Mouse (Mus musculus) layer of hippocampus, adult 9-10 months (tissue): ENCODE data around the gene Lrrc2.

Experiments used
- DNase-seq: peaks from one replicate; pipeline ENCODE4 v3.0.0; 2022; ENCODE audit warnings: low spot score

Gene Lrrc2

DNA sequence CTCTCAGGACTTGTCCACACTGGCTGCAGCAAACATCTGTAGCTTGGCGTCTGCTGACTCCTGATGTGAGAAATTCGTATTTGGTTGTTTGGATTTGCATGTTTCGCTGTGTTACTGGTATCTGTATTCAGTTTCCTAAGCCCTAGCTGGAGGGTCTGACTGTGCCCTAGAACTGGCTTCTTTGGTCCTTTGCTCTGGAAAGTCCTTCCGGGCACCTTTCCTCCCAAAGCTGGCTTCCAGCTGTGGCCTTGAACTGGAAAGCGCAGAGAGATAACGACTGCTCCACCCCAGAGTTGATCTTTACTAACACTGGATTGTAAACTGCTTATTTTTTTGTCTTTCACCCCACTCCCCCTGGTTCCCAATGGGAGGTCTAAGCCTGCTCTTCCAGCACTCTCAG, 3.4 kb upstream of the Lrrc2 start:
- no peak for DNase-seq

DNA sequence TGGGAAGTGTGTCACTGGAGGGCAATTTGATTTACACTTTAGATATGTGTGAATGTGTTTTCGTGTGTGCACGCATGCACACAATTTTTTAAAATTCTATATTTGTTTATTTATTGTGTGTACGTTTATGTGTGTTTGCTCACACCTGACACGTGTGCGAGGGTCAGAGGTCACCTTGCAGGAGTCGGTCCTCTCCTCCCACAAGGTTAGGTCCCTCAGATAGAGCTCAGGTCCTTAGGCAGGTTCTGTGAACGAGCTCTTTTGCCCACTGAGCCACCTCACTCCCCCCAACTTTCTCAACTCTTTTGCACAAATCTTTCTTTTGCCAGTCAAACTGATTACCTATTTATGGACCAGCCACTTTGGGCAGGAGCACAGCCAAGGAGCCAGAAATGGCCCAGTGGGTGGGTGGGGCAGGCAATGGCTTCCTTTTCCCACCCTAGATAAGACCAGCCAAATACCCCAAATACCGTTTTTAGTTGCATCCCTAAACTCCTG, 2.5 kb upstream of the Lrrc2 start:
- no peak for DNase-seq

GRCm38 (mm10) chr9:110950109-110950508, 1.2 kb upstream of the Lrrc2 start:
- DNase-seq, result no peak

- DNase-seq, result no peak
These were observed 521 bp downstream of the Lrrc2 start for GRCm38 (mm10) chr9:110951866-110952265.

DNA sequence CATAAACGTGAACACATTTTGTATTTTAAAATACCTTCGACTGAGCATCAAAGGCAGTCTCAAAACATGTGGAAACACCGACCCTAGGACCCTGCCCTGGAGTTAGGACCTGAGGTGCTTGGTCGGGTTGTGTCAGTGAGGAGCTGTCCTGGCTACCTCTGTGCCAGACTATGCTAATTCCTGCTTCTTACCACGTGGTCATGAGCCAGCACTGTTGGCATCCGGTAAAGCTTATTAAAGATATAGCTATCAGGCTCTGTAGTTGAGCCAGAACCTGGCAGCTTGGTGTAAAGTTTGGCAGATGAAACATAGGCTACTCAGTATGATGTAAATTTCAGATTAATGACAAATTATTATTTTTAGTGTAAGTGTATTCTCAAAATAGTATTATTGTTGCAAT, 1.1 kb downstream of the Lrrc2 start:
- no peak for DNase-seq

DNA sequence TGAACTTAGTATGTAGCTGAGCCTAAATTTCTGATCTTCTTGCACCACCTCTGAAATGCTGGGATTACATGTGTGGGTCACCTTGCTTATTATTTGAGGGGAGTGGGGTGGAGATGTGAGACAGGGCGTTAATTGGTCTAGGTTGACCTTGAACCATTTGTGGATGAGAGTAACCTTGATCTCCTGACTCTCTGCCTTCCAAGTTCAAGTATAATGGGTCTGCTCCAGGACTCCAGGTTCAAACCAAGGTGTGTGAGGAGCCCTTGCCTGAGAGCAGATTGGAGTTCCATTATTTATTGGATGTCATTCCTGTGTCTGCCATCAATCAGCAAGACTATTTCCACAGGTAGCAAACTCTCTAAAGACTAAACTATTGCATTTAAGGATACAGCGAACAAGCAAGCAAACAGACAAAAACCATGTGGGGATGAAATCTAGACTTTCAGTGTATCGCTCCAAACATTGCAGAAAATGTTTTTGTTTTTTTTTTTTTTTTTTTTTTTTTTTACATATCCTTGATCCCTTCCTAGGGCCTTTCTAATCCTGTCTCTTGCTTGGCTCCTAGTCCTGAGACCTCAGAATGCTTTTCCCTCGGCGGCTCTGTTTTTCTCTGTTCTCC, 1.7 kb downstream of the Lrrc2 start:
- DNase-seq, result no peak

DNA sequence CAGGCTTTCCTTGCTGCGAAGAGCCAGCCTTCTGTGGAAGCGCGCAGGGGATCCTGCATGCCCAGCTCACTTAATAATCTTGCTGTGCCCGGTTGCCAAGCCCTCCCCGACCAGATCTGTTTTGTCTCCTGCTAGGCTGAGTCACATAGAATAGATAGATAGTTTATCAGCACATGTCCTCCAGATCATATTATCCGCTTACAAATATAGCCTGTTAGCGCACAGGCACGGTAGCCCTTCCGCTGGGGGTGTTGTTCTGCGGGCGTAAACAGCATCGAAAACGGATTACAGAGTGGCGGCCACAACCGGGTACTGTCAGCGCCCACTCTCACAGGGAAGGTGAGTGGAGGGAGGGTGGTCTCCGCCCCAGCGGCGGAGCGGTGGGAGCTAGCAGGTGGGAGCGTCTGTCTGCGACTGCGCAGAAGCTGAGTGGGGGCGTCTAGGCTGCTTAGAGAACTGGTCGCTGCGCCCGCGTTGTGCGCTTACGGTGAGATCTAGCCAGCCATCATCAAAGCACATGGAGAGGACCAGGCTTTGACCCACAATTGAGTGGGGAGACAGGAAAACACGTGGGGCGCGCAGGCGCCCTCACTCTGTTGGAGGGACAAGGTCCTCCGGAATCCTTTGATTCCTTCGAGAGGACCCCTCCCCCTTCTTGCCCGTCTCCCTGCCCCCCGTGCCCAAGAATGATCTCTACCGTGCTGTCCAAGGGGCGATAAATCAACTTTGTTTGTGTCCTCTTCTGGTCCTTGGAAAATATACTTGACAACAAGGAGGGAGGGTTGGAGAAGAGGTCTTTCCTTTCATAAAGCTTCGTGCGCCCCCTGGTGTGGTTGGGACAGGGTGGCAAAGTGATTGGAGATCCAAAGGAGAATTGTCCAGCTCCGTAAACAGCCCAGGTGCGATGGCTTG, 2.5 kb downstream of the Lrrc2 start:
- DNase-seq, result peak; percentile 39

- DNase-seq, result no peak
These were observed 3.5 kb downstream of the Lrrc2 start for GRCm38 (mm10) chr9:110954681-110955445.

DNA sequence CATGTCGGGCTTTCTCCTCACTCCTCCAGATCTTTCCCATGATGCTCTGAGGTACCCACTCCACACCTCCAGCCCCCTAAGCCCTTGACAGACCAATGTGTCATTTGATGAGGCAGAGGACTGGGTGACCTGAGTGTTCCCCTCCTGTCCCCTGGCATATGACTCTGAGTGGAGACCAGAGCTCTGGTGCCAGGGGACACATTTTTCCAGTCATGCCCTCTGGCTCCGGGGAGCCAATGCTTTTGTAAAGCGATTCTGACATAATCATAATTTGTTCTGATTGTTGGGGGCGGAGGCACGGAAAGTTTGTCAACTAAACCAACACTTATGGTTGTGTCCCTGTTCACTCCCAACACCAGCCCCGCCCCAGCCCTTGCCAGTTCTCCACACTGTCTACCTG, 4.6 kb downstream of the Lrrc2 start:
- no peak for DNase-seq

DNA sequence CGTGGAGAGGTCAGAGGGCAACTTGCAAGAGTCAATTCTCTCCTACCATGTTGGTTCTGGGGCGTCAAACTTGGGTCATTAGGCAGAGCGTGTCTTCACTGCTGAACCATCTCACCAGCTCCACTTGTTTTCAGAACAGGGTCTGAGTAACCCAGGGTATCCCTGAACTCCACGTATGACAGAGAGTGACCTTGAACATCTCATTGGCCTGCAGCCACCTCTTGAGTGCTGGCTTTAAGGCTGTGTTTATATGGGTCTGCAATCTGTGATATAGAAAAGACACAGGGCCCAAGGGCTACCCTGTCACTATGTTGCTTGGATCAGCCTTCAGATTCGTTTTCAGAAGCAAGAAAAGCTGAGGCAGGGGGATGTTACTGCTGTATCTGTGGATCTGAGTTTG, 8.3 kb downstream of the Lrrc2 start:
- DNase-seq, result no peak

GRCm38 (mm10) chr9:110960230-110961149, 9.1 kb downstream of the Lrrc2 start:
- DNase-seq, result no peak

DNA sequence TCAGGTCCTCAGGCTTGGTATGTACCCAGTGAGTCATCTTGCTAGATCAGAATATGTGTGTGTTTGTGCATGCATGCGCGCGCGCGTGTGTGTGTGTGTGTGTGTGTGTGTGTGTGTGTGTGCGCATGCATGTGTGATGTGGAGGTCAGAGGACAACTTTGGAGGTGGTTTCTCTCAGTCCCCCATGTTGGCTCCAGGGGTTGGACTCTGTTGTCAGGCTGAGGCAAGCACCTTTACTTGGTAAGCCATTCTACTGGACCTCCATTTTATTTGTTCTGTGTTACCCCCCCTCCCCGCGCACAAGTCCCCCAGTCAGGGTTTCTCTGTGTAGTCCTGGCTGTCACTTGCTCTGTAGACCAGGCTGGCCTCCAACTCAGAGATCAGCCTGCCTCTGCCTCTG, 10.0 kb downstream of the Lrrc2 start:
- no peak for DNase-seq

- no peak for DNase-seq
These were observed 12.3 kb downstream of the Lrrc2 start for GRCm38 (mm10) chr9:110963566-110964115.

DNA sequence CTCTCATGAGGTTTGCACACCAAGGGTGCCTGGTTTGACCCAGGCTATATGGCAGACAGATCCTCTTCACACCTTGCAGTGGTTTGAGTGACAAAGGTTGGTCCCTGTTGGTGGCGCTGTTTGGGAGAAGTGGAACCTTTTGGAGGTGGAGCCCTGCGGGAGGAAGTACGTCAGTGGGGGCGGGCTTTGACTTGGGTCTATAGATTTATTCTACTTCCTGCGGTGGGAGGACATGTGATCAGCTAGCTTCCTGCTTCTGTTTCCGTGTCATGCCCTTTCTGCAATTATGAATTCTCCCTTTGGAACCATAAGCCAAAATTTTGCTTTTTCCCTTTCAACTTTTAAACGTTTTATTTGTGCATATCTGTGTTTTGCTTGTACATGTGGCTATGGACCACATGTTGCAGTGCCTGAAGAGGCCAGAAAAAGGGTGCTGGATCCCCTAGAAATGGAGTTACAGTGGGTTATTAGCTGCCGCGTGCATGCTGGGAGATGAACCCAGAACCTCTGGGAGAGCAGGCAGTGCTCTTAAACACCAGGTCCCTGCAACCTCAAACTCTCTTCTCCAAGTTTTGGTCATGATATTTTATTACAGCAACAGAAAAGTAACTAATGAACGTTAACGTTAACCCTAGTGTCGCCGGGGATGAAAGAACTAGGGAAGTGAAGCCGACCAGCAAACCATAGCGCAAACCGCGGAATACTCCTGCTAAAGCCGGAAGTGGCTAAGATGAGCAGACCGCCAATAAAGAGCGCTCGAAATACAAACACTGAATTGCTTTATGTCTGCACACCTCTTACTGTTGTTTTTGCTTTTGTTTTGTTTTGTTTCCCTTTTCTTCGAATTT, 13.9 kb downstream of the Lrrc2 start:
- DNase-seq, result no peak

DNA sequence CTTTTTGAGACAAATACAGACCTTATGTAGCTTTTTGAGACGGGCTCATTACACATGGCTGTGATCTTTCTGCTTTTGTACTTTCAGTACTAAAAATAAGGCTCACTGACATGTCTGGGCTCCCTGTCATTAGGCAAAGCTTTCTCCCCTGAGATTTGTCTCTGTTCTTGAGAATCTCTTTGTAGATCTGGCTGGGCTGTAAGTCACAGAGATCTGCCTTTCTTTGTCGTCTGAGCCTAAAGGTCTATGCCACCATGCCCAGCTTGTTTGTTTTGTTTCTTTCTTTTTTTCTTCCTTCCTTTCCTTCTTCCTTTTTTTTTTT, 14.5 kb downstream of the Lrrc2 start:
- DNase-seq, result no peak

DNA sequence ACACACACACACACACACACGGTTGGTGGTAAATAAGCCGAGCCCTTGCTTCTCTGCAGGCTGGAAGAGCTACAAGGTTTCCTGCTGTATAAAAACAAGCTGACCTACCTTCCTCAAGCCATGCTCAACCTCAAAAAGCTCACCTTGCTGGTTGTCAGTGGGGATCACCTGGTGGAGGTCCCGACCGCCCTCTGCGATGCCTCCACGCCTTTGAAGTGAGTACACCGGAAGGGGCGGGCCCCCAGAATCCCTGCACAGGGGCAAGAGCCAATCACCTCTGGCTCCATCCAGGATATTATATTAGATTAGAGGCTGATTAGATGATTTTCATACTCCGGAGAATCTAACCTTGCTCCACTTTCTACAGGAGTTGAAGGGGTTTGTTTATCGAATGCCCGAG, 28.1 kb downstream of the Lrrc2 start:
- DNase-seq, result no peak

GRCm38 (mm10) chr9:110982351-110982750, 31.0 kb downstream of the Lrrc2 start:
- no peak for DNase-seq

- no peak for DNase-seq
These were observed 32.8 kb downstream of the Lrrc2 start for GRCm38 (mm10) chr9:110984096-110984495.

DNA sequence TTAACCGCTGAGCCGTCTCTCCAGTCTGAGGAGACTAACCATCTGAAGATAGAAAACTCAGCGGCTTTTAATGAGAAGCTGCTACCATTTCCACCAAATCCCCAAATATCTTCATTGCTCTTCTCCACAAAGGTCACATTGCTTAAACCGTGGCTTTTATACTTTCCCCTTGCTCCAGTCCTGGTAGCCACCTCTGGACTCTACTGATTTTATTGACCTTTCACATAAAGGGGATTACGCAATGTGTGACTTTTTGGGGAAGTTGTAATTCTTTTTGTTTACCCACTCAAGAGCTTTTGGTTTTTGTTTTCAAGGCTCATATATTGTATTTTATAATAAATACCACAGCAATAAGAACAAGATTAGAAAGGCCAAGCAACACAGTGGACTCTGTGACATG, 34.2 kb downstream of the Lrrc2 start:
- DNase-seq, result no peak

DNA sequence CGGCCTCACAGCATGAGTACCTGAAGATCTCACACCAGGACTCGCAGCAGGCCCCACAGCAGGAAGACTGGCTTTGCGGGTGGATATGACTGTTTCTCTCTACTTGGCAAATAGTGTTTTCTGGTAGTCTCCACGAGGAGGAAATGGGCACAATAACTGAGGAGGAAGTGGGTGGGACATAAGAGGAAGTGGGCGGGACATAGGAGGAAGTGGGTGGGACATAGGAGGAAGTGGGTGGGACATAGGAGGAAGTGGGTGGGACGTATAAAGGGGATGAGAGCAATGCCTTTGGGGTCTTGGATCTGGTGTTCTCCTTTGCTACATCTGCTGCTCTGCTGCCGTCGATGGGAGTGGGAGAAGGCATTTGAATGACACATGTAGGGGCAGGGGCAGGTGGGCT, 34.6 kb downstream of the Lrrc2 start:
- no peak for DNase-seq

DNA sequence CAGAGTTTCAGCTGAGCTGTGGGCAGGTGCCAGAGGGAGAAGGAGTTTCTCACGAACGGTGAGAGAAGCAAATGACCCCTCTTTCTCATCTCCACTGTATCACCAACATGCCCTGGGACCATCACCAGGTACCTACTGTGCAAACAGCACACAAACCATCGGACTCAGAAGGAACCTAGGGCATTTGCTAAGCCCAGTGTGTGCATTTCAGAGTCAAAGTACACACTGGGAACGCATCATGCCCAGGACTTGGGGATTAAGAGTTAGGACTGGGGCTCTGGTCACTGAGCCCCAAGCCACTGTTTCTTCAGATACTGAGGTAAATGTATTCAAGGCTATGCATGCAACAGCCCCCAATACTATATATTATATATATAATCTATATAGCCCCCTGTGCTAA, 36.0 kb downstream of the Lrrc2 start:
- DNase-seq, result no peak
